8 mouse cellular contexts compared by ENCODE assay signal in the genomic region with DNA sequence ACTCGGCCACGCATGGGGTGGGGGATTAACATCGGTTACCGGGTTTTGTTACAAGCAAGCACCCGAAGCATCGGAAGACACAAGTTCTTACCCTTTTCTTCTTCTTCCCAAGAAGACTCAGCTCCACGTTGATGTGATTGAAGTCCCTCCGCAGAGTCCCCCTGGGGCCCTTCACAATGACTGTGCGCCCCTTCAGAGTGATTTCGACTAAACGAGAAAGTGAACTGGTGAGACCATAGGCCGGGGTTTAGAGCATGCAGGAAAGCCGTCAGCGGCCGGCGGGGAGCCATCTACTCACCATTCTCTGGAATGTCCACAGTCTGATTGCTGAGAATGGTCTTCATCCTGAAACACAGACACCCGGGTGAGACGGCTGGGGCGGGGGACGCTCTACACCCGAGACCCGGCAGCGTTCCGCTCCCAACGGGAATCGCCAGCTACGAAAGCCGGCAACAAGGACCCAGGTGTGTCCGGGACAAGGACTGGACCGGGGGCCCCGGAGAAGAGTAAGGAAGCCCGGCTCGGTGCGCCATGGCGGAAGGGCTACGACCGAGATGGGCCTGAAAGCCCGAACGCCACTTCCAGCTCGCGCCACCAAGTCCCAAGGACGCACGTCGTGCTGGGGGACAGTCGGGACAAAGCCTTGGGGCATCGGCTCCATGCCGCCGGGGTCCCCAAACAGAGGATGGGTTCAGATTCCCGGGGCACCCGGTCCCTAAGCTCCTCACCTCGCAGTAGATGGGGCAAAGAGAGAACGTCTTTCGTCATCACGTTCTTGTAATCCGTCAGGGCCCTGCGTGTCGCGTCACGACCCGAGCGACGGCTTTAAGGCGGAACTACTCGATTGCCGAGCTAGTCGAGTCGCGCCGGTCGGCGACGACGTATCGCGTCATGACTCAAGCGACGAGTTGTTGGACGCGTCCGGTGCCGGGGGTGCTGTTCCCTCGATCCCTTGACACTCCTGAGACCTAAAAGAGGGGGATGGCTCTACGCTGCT. TPM values are rescaled to one million over a fixed set of nuclear protein-coding genes. Genes with fewer than 3 reads are reported as not detected.
DNase-seq lines count a peak whose midpoint lies in the region; ATAC-seq lines count a peak whose summit lies in the region.

A gene (minus strand): TSS at position 797 of the 997 bp plus-strand sequence.
A gene (plus strand): TSS at position 850 of the 997 bp plus-strand sequence.

- peak; percentile 98 for ATAC-seq in forebrain, embryonic 14.5 days
- ATAC-seq in neural tube, embryonic 15.5 days (ENCODE audit: low FRiP score) = peak; percentile 98

- H3K4me3 ChIP-seq in forebrain, embryonic 14.5 days (ENCODE audit: low read depth, low read length) = peak within 1 kb of the TSS; percentile 96
- H3K4me3 ChIP-seq in neural tube, embryonic 15.5 days (replicated peaks) = peak within 1 kb of the TSS; percentile 77

- H3K4me1 ChIP-seq in forebrain, embryonic 14.5 days (ENCODE audit: control insufficient read depth, insufficient read depth, low read length) = peaks cover 13% of the 10 kb centered on the region
- peaks cover 30% of the 10 kb centered on the region for H3K4me1 ChIP-seq in neural tube, embryonic 15.5 days

- H3K36me3 ChIP-seq in forebrain, embryonic 14.5 days (ENCODE audit: control insufficient read depth, insufficient read depth, low read length) = peaks cover 46% of the 10 kb centered on the region
- H3K36me3 ChIP-seq in neural tube, embryonic 15.5 days = peaks cover 45% of the 10 kb centered on the region

- peak within 1 kb of the TSS; percentile 80 for H3K4me2 ChIP-seq in forebrain, embryonic 14.5 days (ENCODE audit: low read length)
- peak within 1 kb of the TSS; percentile 77 for H3K4me2 ChIP-seq in neural tube, embryonic 15.5 days

- no peaks in the 10 kb centered on the region for H3K27me3 ChIP-seq in forebrain, embryonic 14.5 days (replicated peaks; ENCODE audit: control insufficient read depth, insufficient read depth, low read length)
- no peaks in the 10 kb centered on the region for H3K27me3 ChIP-seq in neural tube, embryonic 15.5 days (replicated peaks)

- WGBS in forebrain, embryonic 14.5 days = under 1% methylated on average over 83 of the region's 83 CpGs
- WGBS in neural tube, embryonic 15.5 days = under 1% methylated on average over 83 of the region's 83 CpGs

- no peaks in the 10 kb centered on the region for H3K9me3 ChIP-seq in forebrain, embryonic 14.5 days (replicated peaks; ENCODE audit: control insufficient read depth, low read length)
- no peaks in the 10 kb centered on the region for H3K9me3 ChIP-seq in neural tube, embryonic 15.5 days (replicated peaks)

- intact Hi-C loops in heart, postnatal 14 days (cut with DNase I) = loop anchor here (2.0 kb wide), 1 partner anchor 54 kb away; no protein-coding TSS in a partner anchor

- peak; percentile 99 for DNase-seq in ES-CJ7 (ENCODE audit: low read depth, low spot score)
- DNase-seq in cerebellum, adult 11 months = peak; percentile 98
- DNase-seq in forebrain, embryonic 14.5 days (ENCODE audit: low spot score) = peak; percentile 98
- peak; percentile 99 for DNase-seq in heart, postnatal 14 days
- DNase-seq in layer of hippocampus, adult 11-12 months (ENCODE audit: low spot score) = peak; percentile 98
- DNase-seq in lung, adult 18-20 months = peak; percentile 98 to 99
- peak; percentile 99 for DNase-seq in testis, postnatal 14 days (ENCODE audit: low spot score)

- H3K9ac ChIP-seq in forebrain, embryonic 14.5 days (ENCODE audit: low read length) = peak within 1 kb of the TSS; percentile 99
- H3K9ac ChIP-seq in neural tube, embryonic 15.5 days (replicated peaks) = peak within 1 kb of the TSS; percentile 97

- peak within 1 kb of the TSS; percentile 95 for H3K27ac ChIP-seq in forebrain, embryonic 14.5 days (ENCODE audit: low read depth, low read length)
- peak within 1 kb of the TSS; percentile 90 for H3K27ac ChIP-seq in neural tube, embryonic 15.5 days (replicated peaks)

RNA-seq across cellular contexts. Expression of the first gene that starts in this region (rescaled TPM):
- polyA plus RNA-seq in forebrain, embryonic 14.5 days (2014; fragmentation: Nextera tagmentation; extraction: Ambion mirVana) = 748 and 925 TPM in 2 replicates
- 100 to 1,000 TPM; 580 to 665 TPM for total RNA-seq in heart, postnatal 14 days (2021)
- polyA plus RNA-seq in neural tube, embryonic 15.5 days (2015; fragmentation: Nextera tagmentation; extraction: Ambion mirVana) = 545 and 687 TPM in 2 replicates

RNA-seq across cellular contexts. Expression of the second gene that starts in this region (rescaled TPM):
- polyA plus RNA-seq in forebrain, embryonic 14.5 days (2014; fragmentation: Nextera tagmentation; extraction: Ambion mirVana) = 67.6 and 72.3 TPM in 2 replicates
- total RNA-seq in heart, postnatal 14 days (2021) = 10 to 100 TPM; 53.3 to 60.3 TPM
- 61.1 and 63.4 TPM in 2 replicates for polyA plus RNA-seq in neural tube, embryonic 15.5 days (2015; fragmentation: Nextera tagmentation; extraction: Ambion mirVana)

Comparison
In these comparisons a context has a peak if more than half of its experiments do, and no peak if none do; other contexts are left out.
1. Peak in every context shown above with its lines: DNase-seq, ATAC-seq, H3K4me3 ChIP-seq and H3K27ac ChIP-seq.